Mouse (Mus musculus): Measurements from ENCODE around the gene Tmem168. TPM values are rescaled to one million over a fixed set of nuclear protein-coding genes. Genes with fewer than 3 reads are reported as not detected.

Tmem168 gene
- 5.0 and 6.3 TPM in 2 replicates for polyA plus RNA-seq (2021; fragmentation: Nextera tagmentation)
- long read RNA-seq, experiment 1, full-length matches to known transcripts = 3 of 11 reads
- long read RNA-seq, experiment 1, partial matches to known transcripts = 8 of 11 reads
- long read RNA-seq, experiment 1, other reads (novel, unspliced or antisense) = 0 of 11 reads
- long read RNA-seq, experiment 2, full-length matches to known transcripts = 82 of 85 reads
- long read RNA-seq, experiment 2, partial matches to known transcripts = 1 of 85 reads
- long read RNA-seq, experiment 2, other reads (novel, unspliced or antisense) = 2 of 85 reads

GRCm38 (mm10) chr6:13607621-13608493, at the start of gene Tmem168:
TSS of gene Tmem168 (minus strand) at chr6:13608100.

Other genes with a start within 250 kb of the Tmem168 start
- gene Bmt2, start 69.9 kb upstream of the Tmem168 start, polyA plus RNA-seq (2021; fragmentation: Nextera tagmentation) = 2.9 and 3.5 TPM in 2 replicates
- 44.4 and 53.7 TPM in 2 replicates for gene Gpr85, start 231.8 kb upstream of the Tmem168 start, polyA plus RNA-seq (2021; fragmentation: Nextera tagmentation)

Measured in layer of hippocampus, adult 6 months (tissue).